Mouse (Mus musculus) G1E-ER4 (cell line): ENCODE data around the gene Fkbp5. TPM values are rescaled to one million over a fixed set of nuclear protein-coding genes. Genes with fewer than 3 reads are reported as not detected.

Experiments used
- GATA1 ChIP-seq: IDR thresholded peaks from one replicate; pipeline ENCODE4 v1.8.0; 2012; ENCODE audit warnings: low read length, inconsistent platforms
- polyA plus RNA-seq: library from polyadenylated mRNA; stranded (reverse); fragments of >175 nt; gene quantifications from 2 replicates; pipeline ENCODE4 v1.2.3, GENCODE M21; 2012

The Fkbp5 gene
- polyA plus RNA-seq, 1 experiment, result 19.5 TPM

GRCm38 (mm10) chr17:28455098-28455497 is 62.2 kb downstream of the Fkbp5 start:
- TF ChIP-seq GATA1, result no peak

- no peak for TF ChIP-seq GATA1
These were observed 64.4 kb downstream of the Fkbp5 start for GRCm38 (mm10) chr17:28452889-28453288.

DNA sequence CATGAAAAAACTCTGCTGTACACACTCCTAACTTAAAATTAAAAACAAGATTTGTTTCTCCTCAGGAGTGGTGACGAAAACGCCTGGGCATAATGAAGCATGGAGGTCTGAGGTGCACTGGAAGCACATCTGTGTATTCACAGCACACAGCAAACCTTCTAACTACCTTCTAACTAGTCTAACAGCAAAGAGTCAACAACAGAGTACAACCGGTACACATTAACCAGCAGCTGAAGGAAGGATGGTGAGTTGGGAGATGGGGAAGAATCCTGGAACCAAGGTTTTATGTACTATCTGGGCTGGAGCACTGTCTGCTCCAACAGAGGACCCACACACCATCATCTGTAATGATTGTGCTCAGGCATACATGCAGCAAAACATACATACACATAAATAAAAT is 65.4 kb downstream of the Fkbp5 start:
- no peak for TF ChIP-seq GATA1

- no peak for TF ChIP-seq GATA1
These were observed 65.8 kb downstream of the Fkbp5 start for GRCm38 (mm10) chr17:28451487-28451886.

DNA sequence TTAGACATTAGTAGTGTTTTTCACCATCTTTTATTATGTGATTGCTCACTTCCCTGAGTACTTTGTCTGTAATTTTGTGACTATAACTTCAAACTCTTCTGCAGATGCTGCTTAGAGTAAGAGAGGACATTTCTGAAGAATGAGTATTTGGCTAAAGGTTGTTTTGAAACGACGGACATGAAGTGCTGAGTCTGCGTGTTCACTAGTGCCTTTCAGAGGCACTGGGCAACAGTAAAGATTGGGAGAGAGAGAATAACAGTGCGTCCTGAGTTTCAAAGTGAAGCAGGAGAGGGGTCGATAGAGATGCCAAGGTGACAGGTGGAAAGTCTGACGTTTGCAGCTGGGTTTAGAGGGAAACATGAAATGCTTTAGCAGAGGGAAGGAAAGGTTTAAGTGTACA is 69.1 kb downstream of the Fkbp5 start:
- TF ChIP-seq GATA1, result no peak

DNA sequence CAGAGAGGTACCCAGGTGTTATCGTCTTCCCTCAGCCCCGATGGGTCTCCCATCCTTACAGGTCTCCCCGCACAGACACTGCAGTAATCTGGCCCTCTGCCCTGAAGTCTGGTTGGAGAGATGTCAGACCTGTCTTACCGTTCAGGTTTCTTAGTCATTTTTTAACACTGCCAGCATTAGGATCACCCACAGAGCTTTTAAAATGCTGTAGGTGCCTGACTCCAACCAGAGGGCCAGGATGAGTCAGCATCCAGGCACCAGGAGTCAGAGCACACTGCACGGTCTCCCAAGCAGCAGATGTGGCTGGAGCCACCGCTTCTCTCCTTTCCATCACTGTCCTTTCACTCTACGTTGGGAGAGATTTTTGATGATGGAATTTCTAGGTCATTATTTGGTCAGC is 69.5 kb downstream of the Fkbp5 start:
- no peak for TF ChIP-seq GATA1

DNA sequence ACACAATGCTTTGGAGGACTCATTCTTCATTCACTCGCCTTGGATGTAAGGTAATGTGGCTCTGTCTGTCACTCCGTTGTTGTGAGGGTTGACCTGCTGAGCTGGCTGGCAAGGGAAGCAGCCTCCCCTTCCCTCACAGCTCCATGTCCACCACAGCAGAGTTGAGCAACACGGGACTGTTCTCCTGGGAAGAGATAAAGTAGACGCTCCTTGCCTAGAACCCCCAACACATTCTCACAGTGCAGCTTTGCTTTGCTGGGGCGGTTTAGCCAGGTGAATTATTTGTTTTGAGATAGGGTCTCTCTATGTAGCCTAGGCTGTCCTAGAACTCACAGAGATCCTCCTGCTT is 70.5 kb downstream of the Fkbp5 start:
- no peak for TF ChIP-seq GATA1

DNA sequence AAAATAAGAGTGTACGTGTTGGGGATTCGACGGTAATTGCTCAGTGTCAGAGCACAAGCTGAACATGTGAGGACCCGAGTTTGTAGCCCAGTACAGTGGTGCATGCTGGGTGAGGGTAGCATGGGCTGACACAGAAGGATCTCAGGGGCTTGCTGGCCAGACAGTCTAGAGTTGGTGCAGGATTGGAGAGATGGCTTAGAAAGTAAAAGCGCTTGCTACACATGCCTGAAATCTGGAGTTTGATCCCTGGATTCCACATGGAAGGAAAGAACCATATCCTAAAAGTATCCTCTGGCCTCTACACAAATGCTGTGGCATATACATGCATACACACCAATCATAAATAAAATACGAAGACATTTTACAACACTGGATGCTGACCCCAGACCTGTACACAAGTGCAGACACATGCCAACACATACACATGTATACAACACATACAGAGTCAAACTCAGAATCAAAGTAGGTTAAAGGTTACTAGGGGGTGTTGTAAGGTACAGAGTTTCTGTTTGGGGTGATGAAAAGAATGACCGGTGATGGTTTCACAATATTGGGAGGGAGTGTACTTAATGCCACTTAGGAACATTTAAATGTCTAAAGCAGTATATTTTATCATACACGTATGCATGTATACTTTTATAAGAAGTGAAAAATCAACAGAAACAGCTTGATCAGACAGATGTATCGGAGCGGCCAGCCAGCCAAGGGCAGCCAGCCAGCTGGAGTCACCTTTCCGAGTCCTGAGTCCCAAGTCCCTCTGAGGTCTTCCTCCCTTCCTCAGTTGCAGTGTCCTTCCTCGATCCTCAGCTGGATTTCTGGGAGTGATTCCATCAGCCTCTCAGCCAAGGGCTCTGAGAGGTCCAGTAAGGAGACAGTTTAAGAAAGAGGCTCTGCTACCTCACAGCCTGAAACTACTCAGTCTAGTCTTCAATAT is 71.2 kb downstream of the Fkbp5 start:
- TF ChIP-seq GATA1, result no peak

DNA sequence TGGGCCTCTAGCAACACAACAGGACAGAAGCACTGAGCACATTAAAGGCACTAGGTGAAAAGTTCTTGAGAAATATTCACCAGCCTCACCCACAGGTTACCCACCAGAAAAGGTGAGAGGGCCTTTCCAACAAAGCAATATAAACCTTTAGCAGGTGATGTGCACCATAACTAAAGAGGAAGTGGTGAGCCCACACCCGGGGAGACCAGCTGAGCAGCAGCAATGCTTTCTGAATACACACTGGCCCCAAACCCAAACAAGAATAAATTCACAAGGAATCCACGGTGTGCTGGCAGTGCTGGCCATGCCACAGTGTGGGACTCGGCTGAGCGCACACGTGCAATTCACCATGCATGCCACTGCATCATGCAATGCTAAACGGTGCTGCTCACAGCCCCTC is 74.7 kb downstream of the Fkbp5 start:
- no peak for TF ChIP-seq GATA1

DNA sequence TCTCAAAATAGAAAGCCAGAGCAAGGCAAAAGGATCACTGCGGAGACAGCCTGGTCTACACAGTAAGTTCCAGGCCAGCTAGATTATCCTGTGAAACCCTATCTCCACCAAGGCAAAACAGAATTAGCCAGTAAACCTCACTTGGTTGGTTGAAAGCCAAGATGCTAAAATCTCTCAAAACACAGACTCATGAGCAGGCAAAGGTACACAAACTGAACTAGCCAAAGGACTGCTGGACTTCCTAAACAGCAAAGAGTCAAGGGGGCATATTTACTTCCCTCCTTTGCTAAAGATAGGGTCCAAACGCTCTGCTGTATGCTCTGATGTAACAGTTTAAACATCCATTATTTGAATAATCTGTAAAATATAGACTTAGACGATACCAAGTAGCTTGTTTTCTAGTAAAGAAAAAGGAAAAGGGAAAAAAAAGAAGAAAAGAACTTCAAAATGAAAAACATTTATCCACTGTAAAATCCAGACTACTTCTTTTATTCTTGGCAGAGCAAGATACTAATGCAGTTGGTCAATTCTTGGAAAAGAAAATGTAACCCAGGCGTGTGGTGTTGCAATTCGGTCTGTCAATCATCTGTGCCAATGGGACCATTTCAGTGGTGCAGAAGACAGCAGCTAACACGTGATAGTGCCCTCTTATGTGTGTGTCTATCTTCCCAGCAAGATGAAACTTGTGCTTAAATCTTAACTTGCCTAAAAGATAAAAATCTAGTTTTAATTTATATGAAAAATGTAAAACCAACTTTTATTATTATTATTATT is 78.8 kb downstream of the Fkbp5 start:
- no peak for TF ChIP-seq GATA1

GRCm38 (mm10) chr17:28437938-28438337 is 79.4 kb downstream of the Fkbp5 start:
- no peak for TF ChIP-seq GATA1

DNA sequence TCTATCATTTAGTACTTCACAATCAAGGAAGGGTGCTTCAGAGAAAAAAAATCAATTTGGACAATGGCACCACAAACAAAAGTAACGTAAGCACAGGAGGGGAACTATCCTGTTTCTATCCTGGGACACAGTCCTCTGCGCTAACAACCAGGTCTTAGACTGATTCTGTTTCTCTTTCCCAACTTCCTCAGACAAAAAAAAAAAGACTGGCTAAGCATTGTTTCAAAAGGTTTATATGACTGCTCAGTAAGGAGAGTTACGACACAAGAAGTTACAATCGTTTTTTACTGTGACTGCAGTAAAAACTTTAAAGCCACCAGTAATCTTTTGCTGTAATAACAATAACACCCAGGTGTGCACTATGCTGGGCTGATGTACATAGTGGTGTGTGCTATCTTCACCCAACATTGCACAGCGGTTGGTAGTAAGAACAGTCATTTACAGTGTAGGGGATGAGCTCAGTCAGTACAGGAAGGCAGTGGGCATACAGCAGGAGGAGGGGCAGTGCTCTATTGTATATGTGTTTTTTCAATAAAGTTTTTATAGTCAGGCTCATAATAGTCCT is 82.3 kb downstream of the Fkbp5 start:
- no peak for TF ChIP-seq GATA1

DNA sequence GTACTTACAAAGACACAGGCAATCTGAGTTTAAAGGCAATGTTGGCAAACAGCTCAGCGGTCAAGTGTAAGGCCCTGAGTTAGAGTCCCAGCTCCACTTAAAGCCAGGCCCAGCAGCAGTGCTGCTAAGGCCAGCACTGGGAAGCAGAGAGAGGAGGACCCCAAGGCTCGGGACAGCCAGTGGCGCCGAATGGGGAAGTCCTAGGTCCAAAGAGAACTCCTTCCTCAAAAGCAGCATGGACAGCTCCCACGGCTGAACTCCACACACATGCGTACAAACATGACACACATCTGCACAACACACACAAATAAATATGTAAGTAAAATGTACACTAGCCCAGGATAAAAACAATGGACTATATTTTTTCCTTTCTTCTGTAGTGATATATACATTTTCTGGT is 84.3 kb downstream of the Fkbp5 start:
- no peak for TF ChIP-seq GATA1

- TF ChIP-seq GATA1, result no peak
These were observed 85.4 kb downstream of the Fkbp5 start for GRCm38 (mm10) chr17:28431931-28432335.

DNA sequence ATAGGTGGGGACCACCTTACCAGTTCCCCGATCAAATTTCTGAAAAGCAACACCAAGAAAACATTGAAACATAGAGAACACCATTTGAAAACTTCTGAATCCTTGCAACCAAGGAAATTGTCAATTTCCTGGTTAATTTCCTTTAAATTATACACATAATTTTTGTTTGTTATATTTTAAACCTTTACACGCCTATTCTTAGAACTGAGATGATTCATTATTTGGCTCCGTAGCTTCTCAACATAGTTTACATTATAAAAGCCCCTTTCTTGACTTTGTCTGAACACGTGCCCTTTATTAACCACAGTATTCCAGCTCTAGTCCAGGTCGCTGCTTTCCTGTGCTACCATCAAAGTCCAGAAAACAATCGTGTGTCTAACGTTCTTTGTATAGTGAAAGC is 86.3 kb downstream of the Fkbp5 start:
- TF ChIP-seq GATA1, result no peak

DNA sequence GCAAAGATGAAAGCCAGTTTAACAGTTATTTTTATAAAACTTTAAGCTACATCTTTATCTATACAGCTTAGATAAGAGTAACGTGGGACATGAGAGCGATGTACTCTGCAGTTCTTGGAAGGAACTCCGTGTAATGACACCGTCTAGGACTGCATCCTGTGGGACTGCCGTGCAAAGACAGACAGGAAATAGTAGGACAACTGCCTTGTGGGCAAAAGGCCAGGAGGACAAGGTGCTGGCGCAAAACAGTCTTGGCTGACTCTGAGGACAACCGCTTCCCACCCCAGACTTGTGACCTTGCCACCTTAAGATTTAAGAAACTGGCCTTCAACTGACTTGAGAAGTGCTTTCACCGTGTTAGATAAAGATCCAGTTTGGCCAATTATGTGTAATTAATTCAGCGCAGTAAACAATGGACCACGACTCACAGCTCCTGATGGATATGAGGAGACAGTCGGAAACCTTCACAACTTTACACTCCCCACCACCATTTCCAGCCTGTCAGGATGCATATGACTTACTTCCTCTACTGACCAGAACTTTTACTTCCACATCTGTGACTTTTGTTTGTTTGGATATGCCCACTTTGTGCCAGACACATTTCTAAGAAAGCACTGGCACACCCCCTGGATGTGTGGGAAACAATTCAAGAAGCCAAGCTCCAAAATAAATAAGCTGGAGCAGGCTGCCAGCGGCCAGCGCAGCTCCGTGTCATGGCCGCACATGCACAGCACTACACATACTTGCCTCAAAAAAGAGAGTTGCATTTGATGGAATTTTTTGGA is 88.7 kb downstream of the Fkbp5 start:
- no peak for TF ChIP-seq GATA1

GRCm38 (mm10) chr17:28427666-28428065 is 89.7 kb downstream of the Fkbp5 start:
- no peak for TF ChIP-seq GATA1
